Mouse (Mus musculus): ENCODE results near the gene Pde6h. TPM values are rescaled to one million over a fixed set of nuclear protein-coding genes. Genes with fewer than 3 reads are reported as not detected.
A peak's percentile ranks its signal among the peaks of the same experiment; 100 is the strongest.
"Not testable (repeated sequence)": the region's sequence is repeated elsewhere in the genome, so short reads cannot be mapped to it uniquely, and the experiment has no call there.

Pde6h gene
- total and polyA plus RNA-seq, 3 experiments: 0.05 TPM; not detected in 2

- TF ChIP-seq GATA1 (IDR thresholded peaks at IDR 0.05; ENCODE audit: borderline replicate concordance, low read length): no peak
- no peak for TF ChIP-seq POLR2AphosphoS5 (IDR thresholded peaks at IDR 0.05; ENCODE audit: insufficient replicate concordance, low read depth, low read length)
- no peaks in the 10 kb centered on the region for H3K9me3 ChIP-seq (replicated peaks)
These were observed 39.3 kb downstream of the Pde6h start for GRCm38 (mm10) chr6:136962957-136963356.

GRCm38 (mm10) chr6:136964609-136965510 is 41.2 kb downstream of the Pde6h start:
- H3K9me3 ChIP-seq (replicated peaks): no peaks in the 10 kb centered on the region
- no peaks in the 10 kb centered on the region for H3K36me3 ChIP-seq (replicated peaks)
- TF ChIP-seq CTCF (IDR thresholded peaks at IDR 0.05; ENCODE audit: low read depth, low read length): no peak
- TF ChIP-seq GATA2 (IDR thresholded peaks at IDR 0.05; ENCODE audit: borderline replicate concordance, low read depth, low read length): no peak
- no peak for TF ChIP-seq GATA1 (IDR thresholded peaks at IDR 0.05; ENCODE audit: borderline replicate concordance, low read length)
- TF ChIP-seq TAL1 (conservative IDR thresholded peaks at IDR 0.05; ENCODE audit: low read depth, low read length): no peak
- TF ChIP-seq POLR2AphosphoS5 (IDR thresholded peaks at IDR 0.05; ENCODE audit: insufficient replicate concordance, low read depth, low read length): no peak
- H3K4me3 ChIP-seq (ENCODE audit: low read depth, low read length): no peak overlapping the region
- peaks cover 55% of the 10 kb centered on the region for H3K4me1 ChIP-seq (ENCODE audit: insufficient read depth, low read depth, low read length)
- no peaks in the 10 kb centered on the region for H3K27me3 ChIP-seq (ENCODE audit: insufficient read depth, low read length)
- no peak for DNase-seq (ENCODE audit: low spot score)
- ATAC-seq (ENCODE audit: extremely low read depth, insufficient number of reproducible peaks, low FRiP score, poor library complexity, severe bottlenecking): 0 out of 2 replicates have a peak, but pooled peaks have one; percentile 6

More at GRCm38 (mm10) chr6:136962957-136963356, 39.3 kb downstream of the Pde6h start:
- Histone ChIP-seq H3K4me1 (ENCODE audit: insufficient read depth, low read depth, low read length) (peaks cover 55% of the 10 kb centered on the region), H3K4me3 (ENCODE audit: low read depth, low read length) (no peak overlapping the region), H3K36me3 (replicated peaks) (no peaks in the 10 kb centered on the region), H3K27me3 (ENCODE audit: insufficient read depth, low read length) (no peaks in the 10 kb centered on the region)
- ATAC-seq (ENCODE audit: extremely low read depth, insufficient number of reproducible peaks, low FRiP score, poor library complexity, severe bottlenecking) (no peak), DNase-seq (ENCODE audit: low spot score) (no peak)

GRCm38 (mm10) chr6:136965912-136966311 is 42.3 kb downstream of the Pde6h start:
- TF ChIP-seq GATA2 (IDR thresholded peaks at IDR 0.05; ENCODE audit: borderline replicate concordance, low read depth, low read length) (no peak), CTCF (IDR thresholded peaks at IDR 0.05; ENCODE audit: low read depth, low read length) (no peak), TAL1 (conservative IDR thresholded peaks at IDR 0.05; ENCODE audit: low read depth, low read length) (no peak), POLR2AphosphoS5 (IDR thresholded peaks at IDR 0.05; ENCODE audit: insufficient replicate concordance, low read depth, low read length) (no peak), GATA1 (IDR thresholded peaks at IDR 0.05; ENCODE audit: borderline replicate concordance, low read length) (no peak)
- no peaks in the 10 kb centered on the region for H3K27me3 ChIP-seq (ENCODE audit: insufficient read depth, low read length)
- no peak for ATAC-seq (ENCODE audit: extremely low read depth, insufficient number of reproducible peaks, low FRiP score, poor library complexity, severe bottlenecking)
- no peak overlapping the region for H3K4me3 ChIP-seq (ENCODE audit: low read depth, low read length)
- no peaks in the 10 kb centered on the region for H3K36me3 ChIP-seq (replicated peaks)
- DNase-seq (ENCODE audit: low spot score): no peak
- H3K4me1 ChIP-seq (ENCODE audit: insufficient read depth, low read depth, low read length): peaks cover 49% of the 10 kb centered on the region
- H3K9me3 ChIP-seq (replicated peaks): no peaks in the 10 kb centered on the region

GRCm38 (mm10) chr6:136967466-136967865 is 43.8 kb downstream of the Pde6h start:
- ATAC-seq (ENCODE audit: extremely low read depth, insufficient number of reproducible peaks, low FRiP score, poor library complexity, severe bottlenecking): no peak
- no peak for DNase-seq (ENCODE audit: low spot score)
- H3K4me1 ChIP-seq (ENCODE audit: insufficient read depth, low read depth, low read length): peaks cover 38% of the 10 kb centered on the region
- H3K27me3 ChIP-seq (ENCODE audit: insufficient read depth, low read length): no peaks in the 10 kb centered on the region
- TF ChIP-seq POLR2AphosphoS5 (IDR thresholded peaks at IDR 0.05; ENCODE audit: insufficient replicate concordance, low read depth, low read length) (no peak), GATA2 (IDR thresholded peaks at IDR 0.05; ENCODE audit: borderline replicate concordance, low read depth, low read length) (no peak), TAL1 (conservative IDR thresholded peaks at IDR 0.05; ENCODE audit: low read depth, low read length) (no peak)
- no peak overlapping the region for H3K4me3 ChIP-seq (ENCODE audit: low read depth, low read length)
- H3K9me3 ChIP-seq (replicated peaks): no peaks in the 10 kb centered on the region
- H3K36me3 ChIP-seq (replicated peaks): no peaks in the 10 kb centered on the region

- H3K4me3 ChIP-seq (ENCODE audit: low read depth, low read length); H3K27me3 ChIP-seq (ENCODE audit: insufficient read depth, low read length); H3K9me3 ChIP-seq (replicated peaks); H3K36me3 ChIP-seq (replicated peaks); DNase-seq (ENCODE audit: low spot score): not testable (repeated sequence)
- ATAC-seq (ENCODE audit: extremely low read depth, insufficient number of reproducible peaks, low FRiP score, poor library complexity, severe bottlenecking): peak; percentile 71
- peaks cover 32% of the 10 kb centered on the region for H3K4me1 ChIP-seq (ENCODE audit: insufficient read depth, low read depth, low read length)
These were observed 45.2 kb downstream of the Pde6h start for GRCm38 (mm10) chr6:136968877-136969276.

GRCm38 (mm10) chr6:136979274-136980082 is 55.8 kb downstream of the Pde6h start:
- peaks cover 14% of the 10 kb centered on the region for H3K4me1 ChIP-seq (ENCODE audit: insufficient read depth, low read depth, low read length)
- no peak for ATAC-seq (ENCODE audit: extremely low read depth, insufficient number of reproducible peaks, low FRiP score, poor library complexity, severe bottlenecking)
- no peak overlapping the region for H3K4me3 ChIP-seq (ENCODE audit: low read depth, low read length)
- H3K36me3 ChIP-seq (replicated peaks): no peaks in the 10 kb centered on the region
- DNase-seq (ENCODE audit: low spot score): no peak
- H3K9me3 ChIP-seq (replicated peaks): no peaks in the 10 kb centered on the region
- H3K27me3 ChIP-seq (ENCODE audit: insufficient read depth, low read length): no peaks in the 10 kb centered on the region
- TF ChIP-seq TAL1 (conservative IDR thresholded peaks at IDR 0.05; ENCODE audit: low read depth, low read length): no peak
- no peak for TF ChIP-seq GATA2 (IDR thresholded peaks at IDR 0.05; ENCODE audit: borderline replicate concordance, low read depth, low read length)
- TF ChIP-seq POLR2AphosphoS5 (IDR thresholded peaks at IDR 0.05; ENCODE audit: insufficient replicate concordance, low read depth, low read length): no peak
- TF ChIP-seq GATA1 (IDR thresholded peaks at IDR 0.05; ENCODE audit: borderline replicate concordance, low read length): no peak
- TF ChIP-seq CTCF (IDR thresholded peaks at IDR 0.05; ENCODE audit: low read depth, low read length): no peak

Data from G1E (cell line).